Mouse (Mus musculus) liver, adult 2 months (tissue): Measurements from ENCODE around the gene Hs6st3. TPM values are rescaled to one million over a fixed set of nuclear protein-coding genes. Genes with fewer than 3 reads are reported as not detected.
A peak's percentile ranks its signal among the peaks of the same experiment; 100 is the strongest.

Source experiments
- DNase-seq: peaks from one replicate; pipeline ENCODE4 v3.0.0-alpha.2; 2011; ENCODE audit warnings: low read depth, low spot score; ENCODE audit errors: extremely low read depth
- H3K27ac ChIP-seq: fragments of 200-500 bp; replicated peaks from 2 replicates; pipeline ENCODE4 v1.5.1; 2012; ENCODE audit warnings: low read depth, mild to moderate bottlenecking, control low read depth, inconsistent platforms, low read length; ENCODE audit not compliant: insufficient read depth
- H3K27me3 ChIP-seq: fragments of 200-500 bp; 2 replicates; pipeline ENCODE4 v1.6.1; 2012; ENCODE audit warnings: mild to moderate bottlenecking, moderate library complexity, low read length, inconsistent platforms; ENCODE audit not compliant: control insufficient read depth, insufficient read depth
- H3K36me3 ChIP-seq: fragments of 200-500 bp; 2 replicates; pipeline ENCODE4 v1.6.1; 2012; ENCODE audit warnings: low read length, inconsistent platforms; ENCODE audit not compliant: control insufficient read depth, insufficient read depth
- H3K4me1 ChIP-seq: fragments of 200-500 bp; 2 replicates; pipeline ENCODE4 v1.6.1; 2011; ENCODE audit warnings: low read length; ENCODE audit not compliant: control insufficient read depth, insufficient read depth
- H3K4me3 ChIP-seq: fragments of 200-500 bp; 2 replicates; pipeline ENCODE4 v1.5.1; 2011; ENCODE audit warnings: low read depth, mild to moderate bottlenecking, control low read depth, low read length, moderate library complexity; ENCODE audit not compliant: insufficient read depth
- H3K79me2 ChIP-seq: fragments of 200-500 bp; 2 replicates; pipeline ENCODE4 v1.6.1; 2012; ENCODE audit warnings: inconsistent platforms, mild to moderate bottlenecking, low read length, moderate library complexity; ENCODE audit not compliant: control insufficient read depth, insufficient read depth
- H3K9ac ChIP-seq: fragments of 200-500 bp; 2 replicates; pipeline ENCODE4 v1.6.1; 2012; ENCODE audit warnings: low read depth, mild to moderate bottlenecking, control low read depth, inconsistent platforms, low read length
- CTCF ChIP-seq: fragments of 200-500 bp; IDR thresholded peaks from 2 replicates; pipeline ENCODE4 v1.5.1; 2011; ENCODE audit warnings: low read depth, low read length, control low read depth
- POLR2A ChIP-seq: fragments of 200-500 bp; IDR thresholded peaks from 2 replicates; pipeline ENCODE4 v1.6.1; 2011; ENCODE audit warnings: low read length, control low read depth; ENCODE audit not compliant: insufficient read depth; ENCODE audit errors: extremely low read depth
- WGBS: fragments of 180-500 bp; shearing (Covaris S2); methylation state at CpG from one replicate; pipeline ENCODE4 v1.1.7; 2018; 5-methylcytosine and 5-hydroxymethylcytosine counted together
- polyA plus RNA-seq: library from polyadenylated mRNA; depleted of rRNA; stranded (reverse); fragments of >200 nt; gene quantifications from 2 replicates; pipeline ENCODE4 v1.2.3, GENCODE M21; 2012
- total RNA-seq: library from RNA; depleted of rRNA; stranded (reverse); fragments of >200 nt; gene quantifications from 2 replicates; pipeline ENCODE4 v1.2.3, GENCODE M21; 2014

Hs6st3 gene
- total and polyA plus RNA-seq, 2 experiments: 0.06 to 0.09 TPM

DNA sequence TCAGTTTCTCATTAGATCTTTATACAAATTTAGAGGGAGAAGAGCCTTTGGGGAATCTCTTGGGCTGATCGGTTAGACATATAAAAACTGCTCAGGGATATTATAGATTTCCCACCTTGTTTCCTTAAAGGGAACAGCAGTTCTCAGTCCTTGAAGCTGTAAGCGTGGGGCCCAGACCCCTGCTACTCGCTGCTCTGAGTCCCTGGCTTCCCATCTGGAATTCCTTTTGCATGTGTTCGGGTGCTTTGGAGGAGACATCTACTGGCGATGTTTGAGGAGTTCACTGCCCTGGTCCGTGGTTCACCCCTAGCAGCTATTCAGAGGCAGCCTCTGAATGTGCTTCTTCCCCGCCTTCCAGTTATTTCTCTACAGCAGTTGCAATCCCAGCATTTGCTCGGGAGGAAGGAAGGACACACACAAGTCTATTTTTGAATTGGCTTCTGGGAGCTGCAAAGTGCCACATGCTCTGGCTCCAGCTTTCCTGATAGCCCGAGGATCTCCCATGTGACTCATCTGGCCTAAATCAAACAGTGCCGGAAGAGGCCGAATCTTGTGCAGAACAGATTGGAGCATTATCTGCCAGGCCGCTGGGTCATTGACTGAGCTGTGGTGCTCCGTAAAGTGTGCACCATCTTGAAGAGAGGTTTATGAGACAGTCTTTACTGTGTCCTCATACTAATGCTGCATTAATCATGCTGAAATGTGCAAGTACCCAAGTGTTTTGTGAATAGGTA is 77.6 kb downstream of the Hs6st3 start:
- DNase-seq: peak; percentile 47
- no peak overlapping the region for H3K4me3 ChIP-seq
- WGBS: 65% methylated on average over 13 of the region's 13 CpGs
- no peak overlapping the region for H3K27ac ChIP-seq
- no peaks in the 10 kb centered on the region; the same call in 1 of the 2 replicates for H3K4me1 ChIP-seq
- 0 out of 2 replicates have a peak, but pooled peaks cover 2% of the 10 kb centered on the region for H3K27me3 ChIP-seq
- no peaks in the 10 kb centered on the region for H3K79me2 ChIP-seq
- TF ChIP-seq POLR2A (no peak), CTCF (no peak)
- H3K36me3 ChIP-seq: no peaks in the 10 kb centered on the region
- H3K9ac ChIP-seq: no peak overlapping the region

DNA sequence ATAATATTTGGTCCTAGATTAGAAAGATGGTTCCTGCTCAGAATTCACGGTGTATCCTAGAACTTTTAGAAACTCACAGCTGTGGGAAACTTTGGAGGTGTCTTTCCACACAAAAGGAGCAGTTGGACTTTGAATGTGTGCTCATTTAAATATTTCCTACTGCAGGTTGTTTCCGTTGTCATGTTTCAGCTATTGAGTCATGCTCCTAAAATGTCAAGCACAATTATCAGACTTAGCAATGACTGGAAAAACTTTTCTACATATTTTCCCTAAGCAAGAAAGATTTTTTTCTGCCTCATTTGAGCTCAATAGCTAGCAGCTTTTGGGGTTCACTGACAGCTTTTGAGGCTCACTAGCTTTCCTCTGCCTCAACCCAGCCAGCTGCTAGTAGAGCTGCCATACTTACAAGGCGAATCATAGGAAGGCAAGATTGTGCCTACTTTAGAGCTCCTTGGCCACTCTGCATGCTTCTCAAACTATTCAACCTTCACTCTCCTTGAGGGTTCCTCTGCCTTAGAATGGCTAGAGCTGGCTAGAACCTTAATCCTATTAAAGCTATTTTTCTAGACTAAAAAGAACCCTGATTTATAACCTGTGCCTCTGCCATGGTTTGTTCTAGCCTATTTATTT is 89.7 kb downstream of the Hs6st3 start:
- H3K9ac ChIP-seq: no peak overlapping the region
- TF ChIP-seq POLR2A: no peak
- no peak for TF ChIP-seq CTCF
- no peak overlapping the region for H3K27ac ChIP-seq
- no peaks in the 10 kb centered on the region for H3K79me2 ChIP-seq
- 79% methylated on average over 3 of the region's 3 CpGs for WGBS
- H3K4me1 ChIP-seq: no peaks in the 10 kb centered on the region
- H3K36me3 ChIP-seq: no peaks in the 10 kb centered on the region
- no peaks in the 10 kb centered on the region for H3K27me3 ChIP-seq
- DNase-seq: no peak
- H3K4me3 ChIP-seq: no peak overlapping the region

DNA sequence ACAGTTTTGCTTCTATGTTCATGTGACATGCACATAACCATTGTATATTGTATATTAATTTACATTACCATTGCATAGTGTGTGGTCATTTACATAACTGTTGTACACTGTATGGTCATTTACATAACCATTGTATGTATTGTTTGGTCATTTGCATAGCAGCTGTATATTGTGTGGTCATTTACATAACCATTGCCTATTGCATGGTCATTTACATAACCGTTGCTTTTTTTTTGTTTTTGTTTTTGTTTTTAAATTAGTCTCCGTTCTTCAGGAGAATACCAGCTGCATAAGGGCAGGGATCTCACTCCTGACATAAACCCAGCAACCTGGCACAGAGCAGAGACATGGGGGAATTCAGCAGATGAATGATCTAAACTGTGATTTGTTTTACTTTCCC is 95.5 kb downstream of the Hs6st3 start:
- Histone ChIP-seq H3K79me2 (no peaks in the 10 kb centered on the region), H3K9ac (no peak overlapping the region), H3K27ac (no peak overlapping the region), H3K27me3 (no peaks in the 10 kb centered on the region), H3K4me1 (no peaks in the 10 kb centered on the region), H3K36me3 (no peaks in the 10 kb centered on the region), H3K4me3 (no peak overlapping the region)
- 99% methylated on average over 2 of the region's 2 CpGs for WGBS
- DNase-seq: no peak
- TF ChIP-seq POLR2A (no peak), CTCF (no peak)

DNA sequence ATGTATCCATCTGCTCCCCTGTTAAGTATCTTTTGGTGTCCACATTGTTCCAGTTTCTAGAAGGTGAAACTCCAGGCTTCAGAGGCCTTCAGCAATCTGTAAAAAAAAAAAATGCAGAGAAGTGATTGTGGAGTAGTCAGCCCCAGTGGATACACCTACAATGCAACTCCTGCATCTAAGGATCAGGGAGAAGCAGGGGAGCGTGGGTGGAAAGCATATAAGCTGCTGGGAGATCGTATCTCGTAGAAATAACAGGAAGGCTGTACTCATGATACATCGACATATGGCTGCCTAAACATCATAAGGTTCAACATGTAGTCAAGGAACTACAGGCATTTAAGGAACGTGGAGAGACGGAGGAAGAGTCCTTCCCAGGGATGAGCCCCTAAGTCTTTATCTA is 109.0 kb downstream of the Hs6st3 start:
- no peak overlapping the region for H3K4me3 ChIP-seq
- H3K36me3 ChIP-seq: no peaks in the 10 kb centered on the region
- WGBS: 89% methylated on average over 6 of the region's 6 CpGs
- no peak overlapping the region for H3K9ac ChIP-seq
- no peak for DNase-seq
- TF ChIP-seq CTCF (no peak), POLR2A (no peak)
- no peaks in the 10 kb centered on the region for H3K27me3 ChIP-seq
- H3K79me2 ChIP-seq: no peaks in the 10 kb centered on the region
- H3K27ac ChIP-seq: no peak overlapping the region
- no peaks in the 10 kb centered on the region for H3K4me1 ChIP-seq

DNA sequence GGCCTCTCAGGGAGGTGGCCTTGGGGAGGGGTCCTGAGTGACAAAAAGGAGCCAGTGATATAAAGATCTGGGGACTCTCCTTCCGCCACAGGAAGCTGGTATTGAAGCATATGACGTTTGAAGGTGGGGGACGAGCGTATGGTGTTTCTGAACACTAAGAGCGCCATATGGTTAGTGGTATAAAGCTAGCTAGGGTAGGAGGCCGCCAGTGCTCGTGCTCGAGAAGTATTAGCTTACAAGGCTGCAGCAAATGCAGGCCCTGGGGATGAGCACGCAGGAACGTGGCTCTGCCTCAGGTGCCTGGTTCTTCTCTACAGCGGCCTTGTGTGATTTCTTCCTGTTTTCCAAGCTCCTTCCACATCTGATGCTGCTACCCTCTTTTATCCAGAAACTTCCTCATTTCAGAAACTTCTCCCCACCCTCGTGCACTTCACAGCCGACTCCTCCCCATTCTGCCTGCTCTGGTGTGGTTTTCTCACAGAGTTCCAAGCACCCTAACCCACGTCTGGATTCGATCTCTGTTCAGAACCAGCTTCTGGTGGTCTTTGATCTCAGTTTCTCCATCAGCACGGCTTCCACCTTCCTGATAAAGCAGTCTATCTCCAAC is 110.0 kb downstream of the Hs6st3 start:
- Histone ChIP-seq H3K36me3 (no peaks in the 10 kb centered on the region), H3K9ac (no peak overlapping the region), H3K27ac (no peak overlapping the region), H3K27me3 (no peaks in the 10 kb centered on the region), H3K4me3 (no peak overlapping the region), H3K4me1 (no peaks in the 10 kb centered on the region), H3K79me2 (no peaks in the 10 kb centered on the region)
- WGBS: 76% methylated on average over 16 of the region's 16 CpGs
- DNase-seq: no peak
- no peak for TF ChIP-seq POLR2A
- TF ChIP-seq CTCF: no peak
